Mouse (Mus musculus): ENCODE results near the gene Zbtb21. TPM values are rescaled to one million over a fixed set of nuclear protein-coding genes. Genes with fewer than 3 reads are reported as not detected.
"Not testable (repeated sequence)": the region's sequence is repeated elsewhere in the genome, so short reads cannot be mapped to it uniquely, and the experiment has no call there.

Zbtb21 gene
- total RNA-seq (2012; rRNA removed): 29.6 and 30.9 TPM in 2 replicates

GRCm38 (mm10) chr16:97962151-97962948, at the start of gene Zbtb21, which contains the start of gene C2cd2:
Zbtb21 (minus strand) TSS chr16:97962622.
C2cd2 (minus strand) TSS chr16:97962598.
- no peaks in the 10 kb centered on the region for H3K36me3 ChIP-seq (ENCODE audit: control insufficient read depth, insufficient read depth, low read length, poor library complexity, severe bottlenecking)
- peak; percentile 66; the same call in 1 of the 2 replicates for TF ChIP-seq HCFC1 (IDR thresholded peaks at IDR 0.05; ENCODE audit: borderline replicate concordance, insufficient read depth, low read length)
- no peak for TF ChIP-seq MAFK (IDR thresholded peaks at IDR 0.05; ENCODE audit: insufficient read depth, low read depth, low read length)
- no peak; the same call in 1 of the 2 replicates for TF ChIP-seq ZNF384 (IDR thresholded peaks at IDR 0.05; ENCODE audit: low read depth, low read length)
- no peak for TF ChIP-seq ZC3H11A (IDR thresholded peaks at IDR 0.05; ENCODE audit: borderline replicate concordance, low read depth, low read length)
- TF ChIP-seq CHD2 (IDR thresholded peaks at IDR 0.05; ENCODE audit: low read depth, low read length): no peak
- H3K4me3 ChIP-seq (ENCODE audit: insufficient read depth in 1 of 2, low read depth in 1 of 2, low read length in 2 of 2, poor library complexity in 1 of 2, severe bottlenecking in 1 of 2): peak within 1 kb of the TSS; percentile 79 to 82
- H3K9me3 ChIP-seq (ENCODE audit: control insufficient read depth, insufficient read depth, low read depth, low read length): no peaks in the 10 kb centered on the region
- peak; percentile 90 for DNase-seq (ENCODE audit: low read depth, low spot score)
- H3K27ac ChIP-seq (ENCODE audit: insufficient read depth, low read depth, low read length, poor library complexity, severe bottlenecking): peak within 1 kb of the TSS; percentile 96
- H3K9ac ChIP-seq (ENCODE audit: insufficient read depth, low read depth, low read length, poor library complexity, severe bottlenecking): peak within 1 kb of the TSS; percentile 86
- in situ Hi-C loops (cut with MboI; ENCODE audit: low sequenced_read_pairs in 2 of 2, unreplicated experiment in 2 of 2): no loop called here
- peaks cover 0 to 2% of the 10 kb centered on the region in 2 experiments; a peak in 1 of 4 replicates for H3K4me1 ChIP-seq (ENCODE audit: control insufficient read depth in 2 of 2, insufficient read depth in 2 of 2, low read length in 2 of 2, poor library complexity in 1 of 2)

GRCm38 (mm10) chr16:97997383-97997731, 34.9 kb upstream of the Zbtb21 start:
- Histone ChIP-seq H3K4me1 (ENCODE audit: control insufficient read depth in 2 of 2, insufficient read depth in 2 of 2, low read length in 2 of 2, poor library complexity in 1 of 2) (peaks cover 4 to 11% of the 10 kb centered on the region in 2 experiments; a peak in 2 of 4 replicates), H3K4me3 (ENCODE audit: insufficient read depth in 1 of 2, low read depth in 1 of 2, low read length in 2 of 2, poor library complexity in 1 of 2, severe bottlenecking in 1 of 2) (peak overlapping the region; percentile 82 to 83), H3K9ac (ENCODE audit: insufficient read depth, low read depth, low read length, poor library complexity, severe bottlenecking) (peak overlapping the region; percentile 79)
- H3K9me3 ChIP-seq (ENCODE audit: control insufficient read depth, insufficient read depth, low read depth, low read length); in situ Hi-C loops (cut with MboI; ENCODE audit: low sequenced_read_pairs in 2 of 2, unreplicated experiment in 2 of 2); DNase-seq (ENCODE audit: low read depth, low spot score); H3K36me3 ChIP-seq (ENCODE audit: control insufficient read depth, insufficient read depth, low read length, poor library complexity, severe bottlenecking); H3K27ac ChIP-seq (ENCODE audit: insufficient read depth, low read depth, low read length, poor library complexity, severe bottlenecking): not testable (repeated sequence)

- H3K9ac ChIP-seq (ENCODE audit: insufficient read depth, low read depth, low read length, poor library complexity, severe bottlenecking): peak within 1 kb of the TSS; percentile 79
- peak within 1 kb of the TSS; percentile 82 for H3K27ac ChIP-seq (ENCODE audit: insufficient read depth, low read depth, low read length, poor library complexity, severe bottlenecking)
- DNase-seq (ENCODE audit: low read depth, low spot score): peak; percentile 82
- no peak for TF ChIP-seq HCFC1 (IDR thresholded peaks at IDR 0.05; ENCODE audit: borderline replicate concordance, insufficient read depth, low read length)
- no peak for TF ChIP-seq ZNF384 (IDR thresholded peaks at IDR 0.05; ENCODE audit: low read depth, low read length)
- no peak for TF ChIP-seq MAFK (IDR thresholded peaks at IDR 0.05; ENCODE audit: insufficient read depth, low read depth, low read length)
- TF ChIP-seq CHD2 (IDR thresholded peaks at IDR 0.05; ENCODE audit: low read depth, low read length): no peak
- TF ChIP-seq ZC3H11A (IDR thresholded peaks at IDR 0.05; ENCODE audit: borderline replicate concordance, low read depth, low read length): no peak
- 0 out of 2 replicates have a peak, but pooled peaks cover 3% of the 10 kb centered on the region for H3K36me3 ChIP-seq (ENCODE audit: control insufficient read depth, insufficient read depth, low read length, poor library complexity, severe bottlenecking)
- in situ Hi-C loops (cut with MboI; ENCODE audit: low sequenced_read_pairs in 2 of 2, unreplicated experiment in 2 of 2): no loop called here
- H3K9me3 ChIP-seq (ENCODE audit: control insufficient read depth, insufficient read depth, low read depth, low read length): no peaks in the 10 kb centered on the region
- H3K4me3 ChIP-seq (ENCODE audit: insufficient read depth in 1 of 2, low read depth in 1 of 2, low read length in 2 of 2, poor library complexity in 1 of 2, severe bottlenecking in 1 of 2): peak within 1 kb of the TSS; percentile 82 to 83
- peaks cover 4 to 11% of the 10 kb centered on the region in 2 experiments; a peak in 2 of 4 replicates for H3K4me1 ChIP-seq (ENCODE audit: control insufficient read depth in 2 of 2, insufficient read depth in 2 of 2, low read length in 2 of 2, poor library complexity in 1 of 2)
Observed at GRCm38 (mm10) chr16:97996616-97997382, 34.4 kb upstream of the Zbtb21 start, which contains the start of gene B230307C23Rik. B230307C23Rik (plus strand) TSS chr16:97997315.

DNA sequence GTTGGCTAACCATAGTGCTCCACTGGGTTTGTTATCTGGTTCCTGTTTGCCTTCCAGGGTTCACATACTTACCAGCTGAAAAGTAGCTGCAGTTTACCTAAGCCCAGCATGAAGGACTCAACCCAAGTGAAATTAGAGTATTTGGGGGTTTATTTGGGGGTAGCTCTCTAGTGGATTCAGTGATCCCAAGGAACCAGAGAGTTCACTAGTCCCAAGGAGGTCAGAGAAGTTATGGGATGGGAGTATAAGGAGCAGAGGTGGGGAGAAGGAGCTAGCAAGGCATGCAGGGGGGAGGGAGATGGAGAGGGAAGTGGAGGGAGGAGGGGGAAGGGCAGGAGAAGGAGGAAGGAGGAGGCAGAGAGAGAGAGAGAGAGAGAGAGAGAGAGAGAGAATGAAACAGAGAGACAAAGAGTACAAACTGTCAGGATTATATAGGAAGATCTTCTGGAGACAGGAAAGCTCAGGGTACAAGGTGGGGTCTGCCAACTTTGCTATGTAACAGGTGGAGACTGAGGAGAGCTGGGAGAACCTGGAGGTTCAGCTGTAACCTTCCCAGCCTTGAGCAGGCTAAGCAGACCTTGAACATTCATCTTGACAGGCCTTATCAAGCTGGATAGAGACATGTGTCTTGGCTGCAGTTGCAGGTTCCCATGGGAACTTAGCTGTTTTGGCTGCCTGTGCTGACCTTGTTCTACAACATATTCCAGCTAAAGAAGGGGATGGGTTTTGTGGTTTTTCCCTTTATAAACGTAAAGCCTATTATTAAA, 33.6 kb upstream of the Zbtb21 start:
- in situ Hi-C loops (cut with MboI; ENCODE audit: low sequenced_read_pairs in 2 of 2, unreplicated experiment in 2 of 2): no loop called here
- peak overlapping the region; percentile 82 to 83; a peak in 2 of 4 replicates for H3K4me3 ChIP-seq (ENCODE audit: insufficient read depth in 1 of 2, low read depth in 1 of 2, low read length in 2 of 2, poor library complexity in 1 of 2, severe bottlenecking in 1 of 2)
- no peak overlapping the region; the same call in 1 of the 2 replicates for H3K27ac ChIP-seq (ENCODE audit: insufficient read depth, low read depth, low read length, poor library complexity, severe bottlenecking)
- H3K9me3 ChIP-seq (ENCODE audit: control insufficient read depth, insufficient read depth, low read depth, low read length): no peaks in the 10 kb centered on the region
- DNase-seq (ENCODE audit: low read depth, low spot score): peak; percentile 16
- TF ChIP-seq CHD2 (IDR thresholded peaks at IDR 0.05; ENCODE audit: low read depth, low read length) (no peak), HCFC1 (IDR thresholded peaks at IDR 0.05; ENCODE audit: borderline replicate concordance, insufficient read depth, low read length) (no peak), MAFK (IDR thresholded peaks at IDR 0.05; ENCODE audit: insufficient read depth, low read depth, low read length) (no peak), ZNF384 (IDR thresholded peaks at IDR 0.05; ENCODE audit: low read depth, low read length) (no peak), ZC3H11A (IDR thresholded peaks at IDR 0.05; ENCODE audit: borderline replicate concordance, low read depth, low read length) (no peak)
- no peak overlapping the region for H3K9ac ChIP-seq (ENCODE audit: insufficient read depth, low read depth, low read length, poor library complexity, severe bottlenecking)
- H3K36me3 ChIP-seq (ENCODE audit: control insufficient read depth, insufficient read depth, low read length, poor library complexity, severe bottlenecking): 0 out of 2 replicates have a peak, but pooled peaks cover 3% of the 10 kb centered on the region
- peaks cover 4 to 11% of the 10 kb centered on the region in 2 experiments; a peak in 2 of 4 replicates for H3K4me1 ChIP-seq (ENCODE audit: control insufficient read depth in 2 of 2, insufficient read depth in 2 of 2, low read length in 2 of 2, poor library complexity in 1 of 2)

GRCm38 (mm10) chr16:97992477-97992876, 30.1 kb upstream of the Zbtb21 start:
- DNase-seq (ENCODE audit: low read depth, low spot score); H3K9ac ChIP-seq (ENCODE audit: insufficient read depth, low read depth, low read length, poor library complexity, severe bottlenecking); H3K4me1 ChIP-seq (ENCODE audit: control insufficient read depth in 2 of 2, insufficient read depth in 2 of 2, low read length in 2 of 2, poor library complexity in 1 of 2); H3K27ac ChIP-seq (ENCODE audit: insufficient read depth, low read depth, low read length, poor library complexity, severe bottlenecking); H3K9me3 ChIP-seq (ENCODE audit: control insufficient read depth, insufficient read depth, low read depth, low read length); in situ Hi-C loops (cut with MboI; ENCODE audit: low sequenced_read_pairs in 2 of 2, unreplicated experiment in 2 of 2); H3K36me3 ChIP-seq (ENCODE audit: control insufficient read depth, insufficient read depth, low read length, poor library complexity, severe bottlenecking); H3K4me3 ChIP-seq (ENCODE audit: insufficient read depth in 1 of 2, low read depth in 1 of 2, low read length in 2 of 2, poor library complexity in 1 of 2, severe bottlenecking in 1 of 2): not testable (repeated sequence)

Measured in ES-E14 (cell line).